Mouse (Mus musculus): ENCODE measurements around the gene Ubap1.

Gene Ubap1

GRCm38 (mm10) chr4:41357154-41357553 lies 8.4 kb downstream of the Ubap1 start:
- no peak for DNase-seq (ENCODE audit: low spot score in 2 of 2)

- no peak for DNase-seq (ENCODE audit: low spot score in 2 of 2)
These were observed 9.9 kb downstream of the Ubap1 start for GRCm38 (mm10) chr4:41358669-41359068.

- DNase-seq (ENCODE audit: low spot score in 2 of 2): no peak
These were observed 10.6 kb downstream of the Ubap1 start for GRCm38 (mm10) chr4:41359358-41359757.

GRCm38 (mm10) chr4:41361059-41361458 lies 12.3 kb downstream of the Ubap1 start:
- no peak for DNase-seq (ENCODE audit: low spot score in 2 of 2)

GRCm38 (mm10) chr4:41368198-41368597 lies 19.4 kb downstream of the Ubap1 start:
- DNase-seq (ENCODE audit: low spot score in 2 of 2): no peak

GRCm38 (mm10) chr4:41369702-41370437 lies 21.1 kb downstream of the Ubap1 start:
- DNase-seq (ENCODE audit: low spot score in 2 of 2): no peak

GRCm38 (mm10) chr4:41377567-41377966 lies 28.8 kb downstream of the Ubap1 start:
- DNase-seq (ENCODE audit: low spot score in 2 of 2): no peak

GRCm38 (mm10) chr4:41381213-41381950 lies 32.6 kb downstream of the Ubap1 start:
- DNase-seq (ENCODE audit: low spot score in 2 of 2): no peak

GRCm38 (mm10) chr4:41386412-41386975 lies 37.7 kb downstream of the Ubap1 start:
- DNase-seq (ENCODE audit: low spot score in 2 of 2): no peak

- no peak for DNase-seq (ENCODE audit: low spot score in 2 of 2)
These were observed 39.1 kb downstream of the Ubap1 start for GRCm38 (mm10) chr4:41387755-41388469.

GRCm38 (mm10) chr4:41388616-41389015 lies 39.8 kb downstream of the Ubap1 start:
- DNase-seq (ENCODE audit: low spot score in 2 of 2): no peak

- no peak for DNase-seq (ENCODE audit: low spot score in 2 of 2)
These were observed 40.4 kb downstream of the Ubap1 start for GRCm38 (mm10) chr4:41389240-41389639.

GRCm38 (mm10) chr4:41390122-41390521 lies 41.3 kb downstream of the Ubap1 start:
- DNase-seq (ENCODE audit: low spot score in 2 of 2): peak; percentile 77 to 90

GRCm38 (mm10) chr4:41391015-41391414 lies 42.2 kb downstream of the Ubap1 start:
- no peak for DNase-seq (ENCODE audit: low spot score in 2 of 2)

- no peak for DNase-seq (ENCODE audit: low spot score in 2 of 2)
These were observed 45.9 kb downstream of the Ubap1 start for GRCm38 (mm10) chr4:41394651-41395050.

GRCm38 (mm10) chr4:41398353-41398752 lies 49.6 kb downstream of the Ubap1 start:
- no peak for DNase-seq (ENCODE audit: low spot score in 2 of 2)

- DNase-seq (ENCODE audit: low spot score in 2 of 2): no peak
These were observed 51.1 kb downstream of the Ubap1 start for GRCm38 (mm10) chr4:41399904-41400303.

GRCm38 (mm10) chr4:41401167-41401566 lies 52.4 kb downstream of the Ubap1 start:
- no peak for DNase-seq (ENCODE audit: low spot score in 2 of 2)

- no peak for DNase-seq (ENCODE audit: low spot score in 2 of 2)
These were observed 52.8 kb downstream of the Ubap1 start for GRCm38 (mm10) chr4:41401573-41401972.

GRCm38 (mm10) chr4:41406597-41406996 lies 57.8 kb downstream of the Ubap1 start:
- no peak for DNase-seq (ENCODE audit: low spot score in 2 of 2)

- no peak for DNase-seq (ENCODE audit: low spot score in 2 of 2)
These were observed 58.6 kb downstream of the Ubap1 start for GRCm38 (mm10) chr4:41407353-41407752.

- DNase-seq (ENCODE audit: low spot score in 2 of 2): peak; percentile 21 to 59
These were observed 60.5 kb downstream of the Ubap1 start for GRCm38 (mm10) chr4:41409341-41409740.

Data from frontal cortex, postnatal 36 days (tissue).